Mouse (Mus musculus): Measurements from ENCODE around the gene Gm20388.
A peak's percentile ranks its signal among the peaks of the same experiment; 100 is the strongest.

The Gm20388 gene

GRCm38 (mm10) chr8:122660022-122660421 lies 2749.4 kb downstream of the Gm20388 start:
- DNase-seq: peak; percentile 37 to 54

- peak; percentile 66 to 72 for DNase-seq
Observed at GRCm38 (mm10) chr8:122661138-122661537, 2750.5 kb downstream of the Gm20388 start.

- no peak for DNase-seq
Observed at GRCm38 (mm10) chr8:122661894-122662293, 2751.3 kb downstream of the Gm20388 start.

- peak; percentile 40 to 41 for DNase-seq
Observed at GRCm38 (mm10) chr8:122663106-122663505, 2752.5 kb downstream of the Gm20388 start.

- no peak for DNase-seq
Observed at GRCm38 (mm10) chr8:122663670-122664069, 2753.0 kb downstream of the Gm20388 start.

- peak; percentile 80 to 82 for DNase-seq
Observed at GRCm38 (mm10) chr8:122665221-122665620, 2754.6 kb downstream of the Gm20388 start.

- DNase-seq: peak; percentile 78 to 85
Observed at GRCm38 (mm10) chr8:122665667-122666316, 2755.2 kb downstream of the Gm20388 start.

GRCm38 (mm10) chr8:122666338-122666764 lies 2755.7 kb downstream of the Gm20388 start:
- DNase-seq: peak in 1 of 2 experiments; percentile 54

GRCm38 (mm10) chr8:122666827-122667226 lies 2756.2 kb downstream of the Gm20388 start:
- DNase-seq: no peak

GRCm38 (mm10) chr8:122667854-122668253 lies 2757.2 kb downstream of the Gm20388 start:
- no peak for DNase-seq

- DNase-seq: no peak
Observed at GRCm38 (mm10) chr8:122669370-122669769, 2758.7 kb downstream of the Gm20388 start.

GRCm38 (mm10) chr8:122670001-122670400 lies 2759.4 kb downstream of the Gm20388 start:
- peak; percentile 44 to 56 for DNase-seq

GRCm38 (mm10) chr8:122670718-122671117 lies 2760.1 kb downstream of the Gm20388 start:
- DNase-seq: no peak

- DNase-seq: peak in 1 of 2 experiments; percentile 45
Observed at GRCm38 (mm10) chr8:122671894-122672293, 2761.3 kb downstream of the Gm20388 start.

GRCm38 (mm10) chr8:122673989-122674388 lies 2763.3 kb downstream of the Gm20388 start:
- DNase-seq: peak; percentile 59 to 66

GRCm38 (mm10) chr8:122674999-122675398 lies 2764.4 kb downstream of the Gm20388 start:
- peak; percentile 54 to 64 for DNase-seq

GRCm38 (mm10) chr8:122675596-122676420 lies 2765.2 kb downstream of the Gm20388 start:
- DNase-seq: peak; percentile 73

- DNase-seq: peak; percentile 96 to 97
Observed at GRCm38 (mm10) chr8:122676621-122677480, 2766.2 kb downstream of the Gm20388 start.

GRCm38 (mm10) chr8:122677481-122678021 lies 2766.9 kb downstream of the Gm20388 start:
- peak in 1 of 2 experiments; percentile 78 for DNase-seq

GRCm38 (mm10) chr8:122678061-122678895 lies 2767.6 kb downstream of the Gm20388 start:
- DNase-seq: peak; percentile 93 to 94

- no peak for DNase-seq
Observed at GRCm38 (mm10) chr8:122678896-122679210, 2768.2 kb downstream of the Gm20388 start.
